Mouse (Mus musculus) layer of hippocampus, postnatal 25 days (tissue): ENCODE measurements at regions not wholly inside any gene's neighbourhood (a gene's known extent, or its start where the extent isn't known, plus 50 kb on each side); places are given as distances from the start of the nearest gene placed in this dataset.

Source experiments
- DNase-seq, 2 experiments: peaks; one replicate each; pipeline ENCODE4 v3.0.0; 2022; ENCODE audit warnings: mixed read lengths in 2 of 2, low spot score in 1 of 2; ENCODE audit errors: extremely low spot score in 1 of 2

- no peak for DNase-seq
Observed at GRCm38 (mm10) chr16:83250346-83250745, 422.2 kb downstream of the Gm21833 start.

GRCm38 (mm10) chr16:83254183-83254582 is 426.0 kb downstream of the Gm21833 start:
- DNase-seq = no peak

- no peak for DNase-seq
Observed at GRCm38 (mm10) chr16:83271869-83272268, 443.7 kb downstream of the Gm21833 start.

GRCm38 (mm10) chr16:83316314-83316713 is 488.1 kb downstream of the Gm21833 start:
- no peak for DNase-seq

- no peak for DNase-seq
Observed at GRCm38 (mm10) chr16:83326826-83327225, 498.6 kb downstream of the Gm21833 start.

- no peak for DNase-seq
Observed at GRCm38 (mm10) chr16:83351069-83351468, 522.9 kb downstream of the Gm21833 start.

- no peak for DNase-seq
Observed at GRCm38 (mm10) chr16:83394581-83394980, 566.4 kb downstream of the Gm21833 start.

- DNase-seq = peak in 1 of 2 experiments; percentile 8
Observed at GRCm38 (mm10) chr16:83420676-83421075, 592.5 kb downstream of the Gm21833 start.

GRCm38 (mm10) chr16:83423096-83423495 is 594.9 kb downstream of the Gm21833 start:
- DNase-seq = no peak
